Mouse (Mus musculus): ENCODE measurements at regions not wholly inside any gene's neighbourhood (a gene's known extent, or its start where the extent isn't known, plus 50 kb on each side); places are given as distances from the start of the nearest gene placed in this dataset.

- no peak for TF ChIP-seq CTCF (IDR thresholded peaks at IDR 0.05; ENCODE audit: control insufficient read depth, insufficient read depth, insufficient read length)
- TF ChIP-seq USF1 (IDR thresholded peaks at IDR 0.05; ENCODE audit: low read depth): no peak
- TF ChIP-seq MAX (IDR thresholded peaks at IDR 0.05): no peak
- no peak for TF ChIP-seq MYOD1 (IDR thresholded peaks at IDR 0.05; ENCODE audit: control insufficient read depth, insufficient read length, low read depth)
- no peak for TF ChIP-seq FOSL1 (IDR thresholded peaks at IDR 0.05; ENCODE audit: insufficient read depth, low read length, poor library complexity, severe bottlenecking)
- no peak for TF ChIP-seq MYOG (IDR thresholded peaks at IDR 0.05; ENCODE audit: control insufficient read depth, extremely low read depth, insufficient read length)
- no peak for TF ChIP-seq CEBPB (IDR thresholded peaks at IDR 0.05; ENCODE audit: low read depth)
Measured at GRCm38 (mm10) chr13:112218389-112218788, 69.9 kb upstream of the Ankrd55 start.
